Mouse (Mus musculus) small intestine, adult 2 months (tissue): ENCODE data around the gene Gm20388.

Experiments
- CTCF ChIP-seq: fragments of 200-500 bp; IDR thresholded peaks from 2 replicates; pipeline ENCODE4 v1.5.1; 2012; ENCODE audit warnings: low read depth, mild to moderate bottlenecking, control low read depth, inconsistent platforms, low read length, moderate library complexity, mixed read lengths; ENCODE audit not compliant: insufficient replicate concordance, insufficient read length; ENCODE audit errors: extremely low read depth
- POLR2A ChIP-seq: fragments of 200-500 bp; IDR thresholded peaks from 2 replicates; pipeline ENCODE4 v1.6.1; 2012; ENCODE audit warnings: low read depth, mild to moderate bottlenecking, control low read depth, inconsistent platforms, low read length, moderate library complexity

DNA sequence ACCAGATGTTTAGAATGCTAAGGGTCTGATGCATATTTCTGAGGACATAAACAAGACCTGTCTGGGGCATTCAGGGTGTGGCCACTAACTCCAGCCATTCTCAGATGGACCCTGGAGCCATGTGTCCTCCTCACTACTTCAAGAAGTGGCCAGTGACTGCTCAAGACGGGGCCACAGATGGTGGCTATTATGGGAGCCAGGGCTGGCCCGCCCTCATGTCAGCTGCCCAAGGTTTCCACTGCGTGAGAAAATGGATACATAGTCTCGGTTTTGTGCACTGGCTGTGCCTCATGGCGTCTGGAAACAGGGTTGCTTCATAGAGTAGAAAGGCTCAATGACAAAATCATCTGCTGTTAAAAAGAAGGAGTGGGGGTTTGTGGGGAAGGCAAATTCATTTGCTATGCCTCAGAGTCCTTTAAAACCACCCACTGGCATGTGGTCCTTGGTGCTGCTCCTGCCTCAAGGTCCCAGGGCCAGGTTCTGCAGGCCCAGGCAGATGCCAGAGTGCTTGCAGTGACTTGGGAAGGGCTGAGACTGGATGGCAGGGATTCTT is 1222.4 kb downstream of the Gm20388 start:
- TF ChIP-seq POLR2A (no peak), CTCF (no peak)
